Mouse (Mus musculus): ENCODE measurements around the gene Rab3c. TPM values are rescaled to one million over a fixed set of nuclear protein-coding genes. Genes with fewer than 3 reads are reported as not detected.

Gene Rab3c
- polyA plus RNA-seq, 1 experiment from 2014 or later = 165 TPM

- no peak overlapping the region for H3K27ac ChIP-seq (ENCODE audit: low read length)
- no peaks in the 10 kb centered on the region for H3K9me3 ChIP-seq (ENCODE audit: control insufficient read depth, low read length)
- no peak overlapping the region for H3K4me3 ChIP-seq (replicated peaks; ENCODE audit: low read length)
- no peak overlapping the region for H3K4me2 ChIP-seq (ENCODE audit: low read length)
- H3K9ac ChIP-seq (replicated peaks; ENCODE audit: low read depth, low read length) = no peak overlapping the region
- no peaks in the 10 kb centered on the region for H3K27me3 ChIP-seq (replicated peaks; ENCODE audit: control insufficient read depth, insufficient read depth, low read length)
- 77% methylated on average over 10 of the region's 10 CpGs for WGBS
- no peak for ATAC-seq
- H3K36me3 ChIP-seq (ENCODE audit: control insufficient read depth, insufficient read depth) = no peaks in the 10 kb centered on the region
- peaks cover 1% of the 10 kb centered on the region for H3K4me1 ChIP-seq (replicated peaks; ENCODE audit: control insufficient read depth, insufficient read depth, low read length)
These were observed 256.2 kb downstream of the Rab3c start for GRCm38 (mm10) chr13:110024381-110025161.

GRCm38 (mm10) chr13:110023031-110023430 is 257.8 kb downstream of the Rab3c start:
- no peaks in the 10 kb centered on the region for H3K9me3 ChIP-seq (ENCODE audit: control insufficient read depth, low read length)
- no peak overlapping the region for H3K4me3 ChIP-seq (replicated peaks; ENCODE audit: low read length)
- no peaks in the 10 kb centered on the region for H3K36me3 ChIP-seq (ENCODE audit: control insufficient read depth, insufficient read depth)
- no peak overlapping the region for H3K27ac ChIP-seq (ENCODE audit: low read length)
- H3K4me2 ChIP-seq (ENCODE audit: low read length) = no peak overlapping the region
- H3K4me1 ChIP-seq (replicated peaks; ENCODE audit: control insufficient read depth, insufficient read depth, low read length) = peaks cover 9% of the 10 kb centered on the region
- H3K9ac ChIP-seq (replicated peaks; ENCODE audit: low read depth, low read length) = no peak overlapping the region
- no peak for ATAC-seq
- 82% methylated on average over 5 of the region's 5 CpGs for WGBS
- H3K27me3 ChIP-seq (replicated peaks; ENCODE audit: control insufficient read depth, insufficient read depth, low read length) = no peaks in the 10 kb centered on the region

GRCm38 (mm10) chr13:110019774-110020173 is 261.0 kb downstream of the Rab3c start:
- peak overlapping the region; percentile 61 for H3K9ac ChIP-seq (replicated peaks; ENCODE audit: low read depth, low read length)
- H3K4me3 ChIP-seq (replicated peaks; ENCODE audit: low read length) = no peak overlapping the region; the same call in 1 of the 2 replicates
- H3K27ac ChIP-seq (ENCODE audit: low read length) = no peak overlapping the region
- H3K36me3 ChIP-seq (ENCODE audit: control insufficient read depth, insufficient read depth) = no peaks in the 10 kb centered on the region
- H3K27me3 ChIP-seq (replicated peaks; ENCODE audit: control insufficient read depth, insufficient read depth, low read length) = no peaks in the 10 kb centered on the region
- WGBS = 25% methylated on average over 9 of the region's 9 CpGs
- no peaks in the 10 kb centered on the region for H3K9me3 ChIP-seq (ENCODE audit: control insufficient read depth, low read length)
- peak overlapping the region; percentile 65 for H3K4me2 ChIP-seq (ENCODE audit: low read length)
- peak; percentile 11; the same call in 1 of the 2 replicates for ATAC-seq
- H3K4me1 ChIP-seq (replicated peaks; ENCODE audit: control insufficient read depth, insufficient read depth, low read length) = peaks cover 9% of the 10 kb centered on the region

- no peaks in the 10 kb centered on the region for H3K9me3 ChIP-seq (ENCODE audit: control insufficient read depth, low read length)
- 1% methylated on average over 20 of the region's 20 CpGs for WGBS
- H3K36me3 ChIP-seq (ENCODE audit: control insufficient read depth, insufficient read depth) = no peaks in the 10 kb centered on the region
These were observed 261.7 kb downstream of the Rab3c start for GRCm38 (mm10) chr13:110018941-110019743.

GRCm38 (mm10) chr13:110018431-110018901 is 262.3 kb downstream of the Rab3c start:
- Histone ChIP-seq H3K36me3 (ENCODE audit: control insufficient read depth, insufficient read depth) (no peaks in the 10 kb centered on the region), H3K4me1 (replicated peaks; ENCODE audit: control insufficient read depth, insufficient read depth, low read length) (peaks cover 9% of the 10 kb centered on the region), H3K9me3 (ENCODE audit: control insufficient read depth, low read length) (no peaks in the 10 kb centered on the region), H3K4me3 (replicated peaks; ENCODE audit: low read length) (peak overlapping the region; percentile 41), H3K9ac (replicated peaks; ENCODE audit: low read depth, low read length) (peak overlapping the region; percentile 61), H3K4me2 (ENCODE audit: low read length) (peak overlapping the region; percentile 65), H3K27ac (ENCODE audit: low read length) (peak overlapping the region; percentile 9; the same call in 1 of the 2 replicates), H3K27me3 (replicated peaks; ENCODE audit: control insufficient read depth, insufficient read depth, low read length) (no peaks in the 10 kb centered on the region)
- ATAC-seq = peak; percentile 87
- WGBS = under 1% methylated on average over 17 of the region's 17 CpGs

More at GRCm38 (mm10) chr13:110018941-110019743, 261.7 kb downstream of the Rab3c start:
- Histone ChIP-seq H3K4me2 (ENCODE audit: low read length) (peak overlapping the region; percentile 65), H3K27ac (ENCODE audit: low read length) (peak overlapping the region; percentile 46; the same call in 1 of the 2 replicates), H3K9ac (replicated peaks; ENCODE audit: low read depth, low read length) (peak overlapping the region; percentile 61), H3K4me3 (replicated peaks; ENCODE audit: low read length) (peak overlapping the region; percentile 41), H3K27me3 (replicated peaks; ENCODE audit: control insufficient read depth, insufficient read depth, low read length) (no peaks in the 10 kb centered on the region), H3K4me1 (replicated peaks; ENCODE audit: control insufficient read depth, insufficient read depth, low read length) (peaks cover 9% of the 10 kb centered on the region)
- ATAC-seq = peak; percentile 57

GRCm38 (mm10) chr13:110012029-110012428 is 268.8 kb downstream of the Rab3c start:
- Histone ChIP-seq H3K9me3 (ENCODE audit: control insufficient read depth, low read length) (no peaks in the 10 kb centered on the region), H3K36me3 (ENCODE audit: control insufficient read depth, insufficient read depth) (no peaks in the 10 kb centered on the region), H3K4me2 (ENCODE audit: low read length) (no peak overlapping the region), H3K9ac (replicated peaks; ENCODE audit: low read depth, low read length) (no peak overlapping the region), H3K27me3 (replicated peaks; ENCODE audit: control insufficient read depth, insufficient read depth, low read length) (no peaks in the 10 kb centered on the region), H3K4me3 (replicated peaks; ENCODE audit: low read length) (no peak overlapping the region), H3K27ac (ENCODE audit: low read length) (no peak overlapping the region), H3K4me1 (replicated peaks; ENCODE audit: control insufficient read depth, insufficient read depth, low read length) (peaks cover 3% of the 10 kb centered on the region; the same call in 1 of the 2 replicates)
- 76% methylated on average over 4 of the region's 4 CpGs for WGBS
- ATAC-seq = peak; percentile 34

GRCm38 (mm10) chr13:110010876-110011275 is 269.9 kb downstream of the Rab3c start:
- Histone ChIP-seq H3K9ac (replicated peaks; ENCODE audit: low read depth, low read length) (no peak overlapping the region), H3K27ac (ENCODE audit: low read length) (no peak overlapping the region), H3K4me2 (ENCODE audit: low read length) (no peak overlapping the region), H3K27me3 (replicated peaks; ENCODE audit: control insufficient read depth, insufficient read depth, low read length) (no peaks in the 10 kb centered on the region), H3K9me3 (ENCODE audit: control insufficient read depth, low read length) (no peaks in the 10 kb centered on the region), H3K4me1 (replicated peaks; ENCODE audit: control insufficient read depth, insufficient read depth, low read length) (peaks cover 3% of the 10 kb centered on the region; the same call in 1 of the 2 replicates), H3K4me3 (replicated peaks; ENCODE audit: low read length) (no peak overlapping the region), H3K36me3 (ENCODE audit: control insufficient read depth, insufficient read depth) (no peaks in the 10 kb centered on the region)
- 63% methylated on average over 6 of the region's 6 CpGs for whole genome bisulfite sequencing
- no peak for ATAC-seq

- no peaks in the 10 kb centered on the region for H3K36me3 ChIP-seq (ENCODE audit: control insufficient read depth, insufficient read depth)
- peak overlapping the region; percentile 41; the same call in 1 of the 2 replicates for H3K27ac ChIP-seq (ENCODE audit: low read length)
- H3K9ac ChIP-seq (replicated peaks; ENCODE audit: low read depth, low read length) = no peak overlapping the region
- H3K4me3 ChIP-seq (replicated peaks; ENCODE audit: low read length) = no peak overlapping the region
- ATAC-seq = peak; percentile 85
- H3K27me3 ChIP-seq (replicated peaks; ENCODE audit: control insufficient read depth, insufficient read depth, low read length) = no peaks in the 10 kb centered on the region
- H3K9me3 ChIP-seq (ENCODE audit: control insufficient read depth, low read length) = no peaks in the 10 kb centered on the region
- no peak overlapping the region for H3K4me2 ChIP-seq (ENCODE audit: low read length)
- peaks cover 3% of the 10 kb centered on the region; the same call in 1 of the 2 replicates for H3K4me1 ChIP-seq (replicated peaks; ENCODE audit: control insufficient read depth, insufficient read depth, low read length)
- WGBS = 25% methylated on average over 8 of the region's 8 CpGs
These were observed 272.3 kb downstream of the Rab3c start for GRCm38 (mm10) chr13:110008539-110008938.

Data from forebrain, embryonic 16.5 days (tissue).